Mouse (Mus musculus): Measurements from ENCODE around the gene Icmt. TPM values are rescaled to one million over a fixed set of nuclear protein-coding genes. Genes with fewer than 3 reads are reported as not detected.

Icmt gene
- polyA plus RNA-seq, 1 experiment from 2014 or later: 28.3 TPM

DNA sequence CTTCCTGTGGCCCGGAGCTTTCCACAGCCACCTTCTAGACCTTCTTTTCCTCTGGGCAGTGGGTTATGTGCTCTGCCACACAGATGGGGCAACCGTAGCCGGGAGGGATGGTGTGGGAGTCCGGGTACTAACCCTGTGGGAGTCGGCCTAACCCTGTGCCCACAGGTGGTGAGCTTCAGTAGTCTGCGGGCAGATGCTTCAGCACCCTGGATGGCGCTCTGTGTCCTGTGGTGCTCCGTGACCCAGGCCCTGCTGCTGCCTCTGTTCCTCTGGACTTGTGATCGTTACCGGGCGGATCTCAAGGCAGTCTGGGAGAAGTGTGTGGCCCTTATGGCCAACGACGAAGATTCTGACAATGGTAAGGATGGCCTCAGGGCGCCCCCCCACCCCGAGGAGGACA is 15.4 kb upstream of the Icmt start:
- no peak overlapping the region for H3K9ac ChIP-seq (ENCODE audit: low read length)
- no peak overlapping the region for H3K4me2 ChIP-seq (ENCODE audit: low read depth, severe bottlenecking)
- whole genome bisulfite sequencing: 44% methylated on average over 15 of the region's 15 CpGs
- no peaks in the 10 kb centered on the region for H3K9me3 ChIP-seq (ENCODE audit: control insufficient read depth, low read length)
- peaks cover 9% of the 10 kb centered on the region for H3K4me1 ChIP-seq (ENCODE audit: control insufficient read depth, insufficient read depth, low read length)
- H3K36me3 ChIP-seq (ENCODE audit: control insufficient read depth, insufficient read depth, low read length): no peaks in the 10 kb centered on the region
- no peak overlapping the region for H3K27ac ChIP-seq (replicated peaks; ENCODE audit: low read depth, low read length)
- H3K4me3 ChIP-seq (ENCODE audit: low read depth, low read length): no peak overlapping the region
- ATAC-seq (ENCODE audit: insufficient number of reproducible peaks, low FRiP score, low TSS enrichment, low read depth): no peak
- peaks cover 61% of the 10 kb centered on the region for H3K27me3 ChIP-seq (ENCODE audit: control insufficient read depth, insufficient read depth, low read length)
- no peak for DNase-seq (ENCODE audit: low spot score)

DNA sequence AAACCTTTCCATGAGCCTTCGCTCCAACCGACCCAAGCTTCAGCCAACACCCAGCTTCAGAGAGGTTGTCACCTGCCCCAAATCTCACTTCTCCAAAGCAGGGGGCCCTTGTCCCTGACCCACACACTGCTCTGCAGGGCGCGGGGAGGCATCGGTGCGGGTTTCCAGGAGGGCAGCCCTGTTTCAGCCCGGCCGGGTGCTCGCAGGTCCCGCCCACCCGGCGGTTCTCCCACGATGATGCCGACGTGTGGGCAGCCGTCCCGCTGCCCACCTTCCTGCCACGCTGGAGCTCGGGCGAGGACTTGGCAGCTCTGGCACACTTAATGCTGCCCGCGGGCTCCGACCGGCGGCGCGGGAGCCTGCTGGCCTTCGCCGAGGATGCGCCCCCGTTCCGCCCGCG is 14.3 kb upstream of the Icmt start:
- 15% methylated on average over 34 of the region's 34 CpGs for WGBS
- peak; percentile 4; the same call in 1 of the 2 replicates for ATAC-seq (ENCODE audit: insufficient number of reproducible peaks, low FRiP score, low TSS enrichment, low read depth)

DNA sequence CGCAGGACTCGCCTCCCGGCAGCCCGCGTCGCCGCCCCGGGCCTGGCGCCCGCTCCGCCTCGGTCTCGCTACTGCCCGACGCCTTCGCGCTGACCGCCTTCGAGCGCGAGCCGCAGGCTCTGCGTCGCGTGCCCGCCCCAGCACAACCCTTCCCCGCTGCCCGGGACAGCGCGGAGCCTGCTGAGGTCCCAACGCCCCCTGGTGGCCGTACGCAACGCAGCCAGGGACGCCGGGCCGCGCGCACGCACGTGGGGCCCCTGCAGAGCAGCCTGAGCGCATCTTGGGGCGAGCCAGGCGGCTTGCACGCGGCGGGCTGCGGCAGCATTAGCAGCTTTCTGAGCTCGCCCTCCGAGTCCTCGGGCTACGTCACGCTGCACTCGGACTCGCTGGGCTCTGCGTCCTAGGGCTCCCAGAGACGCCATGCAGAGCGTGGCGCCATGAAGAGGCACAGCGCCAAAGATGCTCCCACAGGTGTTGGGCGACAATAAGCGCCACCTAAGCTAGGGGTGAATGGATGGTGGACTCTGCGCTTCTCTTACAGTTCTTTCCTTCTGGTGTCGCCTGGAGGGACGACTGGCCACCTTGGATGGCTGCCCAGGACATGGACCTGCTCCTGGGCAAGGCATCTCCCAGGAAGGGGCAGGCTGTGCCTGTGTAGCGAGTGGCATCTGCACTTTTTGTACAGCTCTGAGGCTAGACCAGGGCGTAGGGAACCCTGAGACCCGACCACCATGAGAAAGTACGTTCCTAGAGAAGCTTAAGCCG is 13.7 kb upstream of the Icmt start:
- H3K4me3 ChIP-seq (ENCODE audit: low read depth, low read length): peak overlapping the region; percentile 17

More for the DNA sequence above, 14.3 kb upstream of the Icmt start:
- Histone ChIP-seq H3K9ac (ENCODE audit: low read length) (no peak overlapping the region), H3K9me3 (ENCODE audit: control insufficient read depth, low read length) (no peaks in the 10 kb centered on the region), H3K4me2 (ENCODE audit: low read depth, severe bottlenecking) (peak overlapping the region; percentile 45; the same call in 1 of the 2 replicates), H3K36me3 (ENCODE audit: control insufficient read depth, insufficient read depth, low read length) (no peaks in the 10 kb centered on the region), H3K27ac (replicated peaks; ENCODE audit: low read depth, low read length) (no peak overlapping the region), H3K4me1 (ENCODE audit: control insufficient read depth, insufficient read depth, low read length) (peaks cover 9% of the 10 kb centered on the region), H3K4me3 (ENCODE audit: low read depth, low read length) (peak overlapping the region; percentile 17), H3K27me3 (ENCODE audit: control insufficient read depth, insufficient read depth, low read length) (peaks cover 70% of the 10 kb centered on the region)
- DNase-seq (ENCODE audit: low spot score): no peak

GRCm38 (mm10) chr4:152285505-152285904 is 11.5 kb upstream of the Icmt start:
- ATAC-seq (ENCODE audit: insufficient number of reproducible peaks, low FRiP score, low TSS enrichment, low read depth): no peak
- H3K27me3 ChIP-seq (ENCODE audit: control insufficient read depth, insufficient read depth, low read length): peaks cover 86% of the 10 kb centered on the region
- no peak overlapping the region for H3K9ac ChIP-seq (ENCODE audit: low read length)
- 3% methylated on average over 10 of the region's 10 CpGs for WGBS
- H3K27ac ChIP-seq (replicated peaks; ENCODE audit: low read depth, low read length): no peak overlapping the region
- H3K4me2 ChIP-seq (ENCODE audit: low read depth, severe bottlenecking): no peak overlapping the region
- DNase-seq (ENCODE audit: low spot score): peak; percentile 65
- no peaks in the 10 kb centered on the region for H3K36me3 ChIP-seq (ENCODE audit: control insufficient read depth, insufficient read depth, low read length)
- H3K4me3 ChIP-seq (ENCODE audit: low read depth, low read length): no peak overlapping the region
- H3K4me1 ChIP-seq (ENCODE audit: control insufficient read depth, insufficient read depth, low read length): peaks cover 15% of the 10 kb centered on the region
- no peaks in the 10 kb centered on the region for H3K9me3 ChIP-seq (ENCODE audit: control insufficient read depth, low read length)

More for the DNA sequence above, 13.7 kb upstream of the Icmt start:
- Histone ChIP-seq H3K27me3 (ENCODE audit: control insufficient read depth, insufficient read depth, low read length) (peaks cover 77% of the 10 kb centered on the region), H3K36me3 (ENCODE audit: control insufficient read depth, insufficient read depth, low read length) (no peaks in the 10 kb centered on the region), H3K27ac (replicated peaks; ENCODE audit: low read depth, low read length) (no peak overlapping the region), H3K4me1 (ENCODE audit: control insufficient read depth, insufficient read depth, low read length) (peaks cover 9% of the 10 kb centered on the region), H3K4me2 (ENCODE audit: low read depth, severe bottlenecking) (peak overlapping the region; percentile 45), H3K9ac (ENCODE audit: low read length) (no peak overlapping the region), H3K9me3 (ENCODE audit: control insufficient read depth, low read length) (no peaks in the 10 kb centered on the region)
- ATAC-seq (ENCODE audit: insufficient number of reproducible peaks, low FRiP score, low TSS enrichment, low read depth) (peak; percentile 65), DNase-seq (ENCODE audit: low spot score) (peak; percentile 90)
- 4% methylated on average over 62 of the region's 70 CpGs for WGBS

- ATAC-seq (ENCODE audit: insufficient number of reproducible peaks, low FRiP score, low TSS enrichment, low read depth) (0 out of 2 replicates have a peak, but pooled peaks have one; percentile 14), DNase-seq (ENCODE audit: low spot score) (no peak)
- H3K9ac ChIP-seq (ENCODE audit: low read length): no peak overlapping the region
- H3K4me1 ChIP-seq (ENCODE audit: control insufficient read depth, insufficient read depth, low read length): peaks cover 18% of the 10 kb centered on the region
- H3K36me3 ChIP-seq (ENCODE audit: control insufficient read depth, insufficient read depth, low read length): no peaks in the 10 kb centered on the region
- peaks cover 90% of the 10 kb centered on the region for H3K27me3 ChIP-seq (ENCODE audit: control insufficient read depth, insufficient read depth, low read length)
- 5% methylated on average over 29 of the region's 32 CpGs for WGBS
- no peak overlapping the region for H3K4me2 ChIP-seq (ENCODE audit: low read depth, severe bottlenecking)
- H3K9me3 ChIP-seq (ENCODE audit: control insufficient read depth, low read length): no peaks in the 10 kb centered on the region
- H3K4me3 ChIP-seq (ENCODE audit: low read depth, low read length): no peak overlapping the region
- H3K27ac ChIP-seq (replicated peaks; ENCODE audit: low read depth, low read length): no peak overlapping the region
These were observed 10.8 kb upstream of the Icmt start for GRCm38 (mm10) chr4:152286183-152286582.

- DNase-seq (ENCODE audit: low spot score) (peak; percentile 84), ATAC-seq (ENCODE audit: insufficient number of reproducible peaks, low FRiP score, low TSS enrichment, low read depth) (no peak)
- Histone ChIP-seq H3K4me2 (ENCODE audit: low read depth, severe bottlenecking) (0 out of 2 replicates have a peak overlapping the region, but pooled peaks have one; percentile 4), H3K27ac (replicated peaks; ENCODE audit: low read depth, low read length) (no peak overlapping the region), H3K4me3 (ENCODE audit: low read depth, low read length) (no peak overlapping the region), H3K9me3 (ENCODE audit: control insufficient read depth, low read length) (no peaks in the 10 kb centered on the region), H3K36me3 (ENCODE audit: control insufficient read depth, insufficient read depth, low read length) (no peaks in the 10 kb centered on the region), H3K4me1 (ENCODE audit: control insufficient read depth, insufficient read depth, low read length) (peaks cover 18% of the 10 kb centered on the region), H3K9ac (ENCODE audit: low read length) (no peak overlapping the region), H3K27me3 (ENCODE audit: control insufficient read depth, insufficient read depth, low read length) (peaks cover 89% of the 10 kb centered on the region)
- 8% methylated on average over 26 of the region's 26 CpGs for WGBS
These were observed 10.1 kb upstream of the Icmt start for GRCm38 (mm10) chr4:152286887-152287286.

GRCm38 (mm10) chr4:152287317-152288120 is 9.5 kb upstream of the Icmt start:
- H3K9me3 ChIP-seq (ENCODE audit: control insufficient read depth, low read length): no peaks in the 10 kb centered on the region
- ATAC-seq (ENCODE audit: insufficient number of reproducible peaks, low FRiP score, low TSS enrichment, low read depth) (no peak), DNase-seq (ENCODE audit: low spot score) (no peak)
- no peaks in the 10 kb centered on the region for H3K36me3 ChIP-seq (ENCODE audit: control insufficient read depth, insufficient read depth, low read length)
- 17% methylated on average over 19 of the region's 19 CpGs for WGBS
- peaks cover 18% of the 10 kb centered on the region for H3K4me1 ChIP-seq (ENCODE audit: control insufficient read depth, insufficient read depth, low read length)
- no peak overlapping the region for H3K9ac ChIP-seq (ENCODE audit: low read length)
- peaks cover 89% of the 10 kb centered on the region for H3K27me3 ChIP-seq (ENCODE audit: control insufficient read depth, insufficient read depth, low read length)
- 0 out of 2 replicates have a peak overlapping the region, but pooled peaks have one; percentile 4 for H3K4me2 ChIP-seq (ENCODE audit: low read depth, severe bottlenecking)
- H3K27ac ChIP-seq (replicated peaks; ENCODE audit: low read depth, low read length): no peak overlapping the region
- H3K4me3 ChIP-seq (ENCODE audit: low read depth, low read length): no peak overlapping the region

DNA sequence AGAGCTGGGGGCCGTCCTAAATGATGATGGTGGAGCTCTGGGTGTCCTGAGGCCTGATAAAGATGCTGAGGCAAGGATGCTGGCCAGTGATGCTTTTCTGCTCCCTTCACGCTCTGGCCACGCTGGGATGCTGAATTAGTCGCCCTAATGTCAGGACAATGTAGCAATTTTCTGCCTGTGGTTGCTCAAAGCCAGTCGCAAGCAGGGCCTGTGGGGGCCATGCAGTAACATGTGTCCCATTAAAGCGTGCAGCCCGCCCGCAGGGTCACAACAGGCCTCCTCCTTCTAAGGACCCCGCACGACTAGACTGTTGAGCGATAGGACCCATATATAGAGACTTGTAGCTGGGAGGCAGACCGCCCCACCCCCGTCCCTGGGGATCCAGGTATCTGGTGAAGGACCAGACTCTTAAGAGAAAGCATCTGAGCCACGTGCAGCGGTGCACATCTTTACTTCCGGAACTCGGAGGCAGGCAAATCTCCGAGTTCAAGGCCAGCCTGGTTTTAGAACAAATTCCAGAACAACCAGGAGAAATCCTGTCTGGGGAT is 8.6 kb upstream of the Icmt start:
- H3K9ac ChIP-seq (ENCODE audit: low read length): no peak overlapping the region
- H3K4me3 ChIP-seq (ENCODE audit: low read depth, low read length): no peak overlapping the region
- DNase-seq (ENCODE audit: low spot score) (no peak), ATAC-seq (ENCODE audit: insufficient number of reproducible peaks, low FRiP score, low TSS enrichment, low read depth) (no peak)
- H3K4me2 ChIP-seq (ENCODE audit: low read depth, severe bottlenecking): no peak overlapping the region
- H3K36me3 ChIP-seq (ENCODE audit: control insufficient read depth, insufficient read depth, low read length): no peaks in the 10 kb centered on the region
- H3K27ac ChIP-seq (replicated peaks; ENCODE audit: low read depth, low read length): no peak overlapping the region
- no peaks in the 10 kb centered on the region for H3K9me3 ChIP-seq (ENCODE audit: control insufficient read depth, low read length)
- peaks cover 11% of the 10 kb centered on the region for H3K4me1 ChIP-seq (ENCODE audit: control insufficient read depth, insufficient read depth, low read length)
- peaks cover 86% of the 10 kb centered on the region for H3K27me3 ChIP-seq (ENCODE audit: control insufficient read depth, insufficient read depth, low read length)
- 50% methylated on average over 18 of the region's 18 CpGs for WGBS

All from limb, embryonic 11.5 days (tissue).